Mouse (Mus musculus): ENCODE measurements around the gene Dock6.

Gene Dock6

GRCm38 (mm10) chr9:21847425-21847824, 5.0 kb downstream of the Dock6 start:
- no peak for DNase-seq (ENCODE audit: low spot score in 2 of 2)

- DNase-seq (ENCODE audit: low spot score in 2 of 2), result no peak
Measured at GRCm38 (mm10) chr9:21846755-21847341, 5.6 kb downstream of the Dock6 start.

GRCm38 (mm10) chr9:21845381-21846080, 6.9 kb downstream of the Dock6 start:
- DNase-seq (ENCODE audit: low spot score in 2 of 2), result no peak

- no peak for DNase-seq (ENCODE audit: low spot score in 2 of 2)
Measured at GRCm38 (mm10) chr9:21843086-21843485, 9.3 kb downstream of the Dock6 start.

DNA sequence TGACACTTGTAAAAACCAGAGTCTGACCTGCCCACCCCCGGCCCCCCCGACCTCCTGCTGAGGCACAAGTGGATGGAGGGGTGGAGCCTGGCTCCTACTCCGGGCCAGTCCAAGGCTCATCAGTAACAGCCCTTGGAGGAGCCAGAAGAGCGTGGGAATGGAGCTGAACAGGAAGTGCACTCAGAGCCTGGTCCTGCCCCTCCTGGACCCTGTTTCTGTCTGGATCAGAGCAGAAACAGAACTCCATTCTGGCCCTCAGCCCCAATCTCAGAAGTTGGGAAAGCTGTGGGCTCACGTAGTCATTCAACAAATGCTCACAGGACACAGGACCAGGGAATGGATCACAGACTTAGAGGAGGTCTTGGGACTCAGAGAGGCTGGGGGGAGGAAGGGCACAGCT, 10.0 kb downstream of the Dock6 start:
- peak in 1 of 2 experiments; percentile 33 for DNase-seq (ENCODE audit: low spot score in 2 of 2)

DNA sequence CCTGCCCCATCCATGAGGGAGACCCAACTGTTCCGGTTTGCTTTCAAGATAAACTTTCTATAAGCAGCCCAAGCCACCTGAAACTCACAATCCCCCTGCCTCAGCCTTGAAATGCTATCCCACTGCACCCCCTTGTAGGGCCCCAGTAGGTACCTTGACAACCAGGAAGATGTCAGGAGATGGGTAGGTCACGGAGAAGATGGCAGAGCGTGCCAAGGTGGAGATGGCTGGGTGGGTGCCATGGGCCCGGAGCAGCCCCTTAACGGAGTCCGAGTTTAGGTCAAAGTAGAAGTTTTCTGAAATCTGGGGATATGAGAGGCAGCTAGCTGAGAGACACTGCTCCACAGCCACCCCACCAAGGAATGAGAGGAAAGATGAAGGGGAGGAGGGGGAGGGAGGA, 11.1 kb downstream of the Dock6 start:
- no peak for DNase-seq (ENCODE audit: low spot score in 2 of 2)

- no peak for DNase-seq (ENCODE audit: low spot score in 2 of 2)
Measured at GRCm38 (mm10) chr9:21840115-21840787, 12.2 kb downstream of the Dock6 start.

GRCm38 (mm10) chr9:21837690-21838089, 14.7 kb downstream of the Dock6 start:
- no peak for DNase-seq (ENCODE audit: low spot score in 2 of 2)

DNA sequence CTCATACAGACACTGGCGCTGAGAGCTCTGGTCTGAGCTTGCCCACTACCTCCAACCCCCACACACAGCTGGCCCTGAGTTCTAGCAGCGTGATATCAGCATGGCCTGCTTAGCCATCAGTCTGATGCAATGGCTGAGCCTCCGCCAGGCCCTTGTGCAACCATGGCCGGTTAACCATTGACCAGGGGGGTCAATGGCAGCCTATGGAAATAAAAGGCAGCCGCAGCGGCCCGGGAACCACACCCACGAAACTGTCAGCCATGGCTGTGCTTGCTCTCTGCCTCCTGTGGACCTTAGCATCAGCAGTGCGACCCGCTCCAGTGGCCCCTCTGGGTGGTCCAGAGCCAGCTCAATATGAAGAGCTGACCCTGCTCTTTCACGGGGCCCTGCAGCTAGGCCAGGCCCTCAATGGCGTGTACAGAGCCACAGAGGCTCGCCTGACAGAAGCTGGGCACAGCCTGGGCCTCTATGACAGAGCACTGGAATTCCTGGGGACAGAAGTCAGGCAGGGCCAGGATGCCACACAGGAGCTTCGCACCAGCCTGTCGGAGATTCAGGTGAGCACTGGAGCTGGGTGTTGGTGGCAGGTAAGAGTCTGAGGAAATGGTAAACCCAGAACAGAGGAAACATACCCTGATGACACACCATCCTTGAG, 17.1 kb downstream of the Dock6 start, which contains the start of gene Angptl8:
TSS of gene Angptl8 (plus strand) at position 253 of the 655 bp plus-strand sequence.
- peak in 1 of 2 experiments; percentile 66 for DNase-seq (ENCODE audit: low spot score in 2 of 2)

DNA sequence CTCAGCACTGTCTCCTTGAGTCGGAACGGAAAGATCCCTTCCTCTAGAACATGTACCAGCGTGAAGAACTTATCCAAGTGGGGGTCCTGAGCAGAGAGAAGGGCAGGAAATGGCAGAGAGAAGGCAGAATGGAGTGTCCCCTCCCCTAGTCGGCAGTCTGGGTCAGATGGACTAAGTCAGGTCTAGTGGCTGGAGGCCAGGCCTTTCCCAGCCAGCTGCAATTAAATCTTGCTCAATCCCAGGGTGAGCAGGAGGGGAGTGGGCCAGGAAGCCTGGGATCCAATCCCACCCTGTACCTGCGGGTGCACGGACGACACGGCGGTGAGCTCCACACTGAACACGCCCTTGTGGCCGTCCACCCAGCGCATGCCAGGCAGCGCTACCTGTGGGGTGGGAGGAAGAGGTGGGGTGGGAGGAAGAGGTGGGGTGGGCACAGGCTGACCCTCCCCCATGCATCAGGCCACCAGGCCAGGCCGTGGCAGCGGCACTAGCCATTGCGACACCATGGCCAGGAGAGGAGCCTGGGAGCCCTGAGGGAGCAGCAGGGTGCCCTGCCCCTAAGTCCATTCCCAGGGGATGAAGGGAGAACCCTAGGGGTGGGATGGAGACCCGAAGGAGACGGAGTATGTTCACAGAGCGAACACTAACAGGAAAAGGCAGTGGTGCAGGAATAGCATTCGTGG, 20.7 kb downstream of the Dock6 start:
- DNase-seq (ENCODE audit: low spot score in 2 of 2), result no peak

- no peak for DNase-seq (ENCODE audit: low spot score in 2 of 2)
Measured at GRCm38 (mm10) chr9:21830936-21831335, 21.5 kb downstream of the Dock6 start.

DNA sequence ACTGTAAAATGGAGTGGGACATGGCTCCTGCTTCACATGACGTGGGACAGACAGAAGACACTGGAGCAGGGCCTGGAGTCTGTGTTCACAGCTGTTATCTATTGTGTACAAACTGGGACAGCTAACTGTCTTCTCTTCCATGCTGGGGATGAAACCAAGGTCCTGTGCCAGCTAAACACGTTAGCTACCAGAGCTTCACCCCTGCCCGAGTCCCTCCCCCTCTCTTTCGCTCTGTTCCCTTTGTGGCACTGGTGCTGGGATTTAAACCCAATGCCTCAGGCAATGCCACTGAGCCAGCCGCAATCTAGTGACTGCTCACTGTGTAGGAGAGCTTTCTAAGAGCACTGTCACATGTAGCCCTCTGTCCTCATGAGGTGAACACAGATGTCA, 22.0 kb downstream of the Dock6 start:
- no peak for DNase-seq (ENCODE audit: low spot score in 2 of 2)

DNA sequence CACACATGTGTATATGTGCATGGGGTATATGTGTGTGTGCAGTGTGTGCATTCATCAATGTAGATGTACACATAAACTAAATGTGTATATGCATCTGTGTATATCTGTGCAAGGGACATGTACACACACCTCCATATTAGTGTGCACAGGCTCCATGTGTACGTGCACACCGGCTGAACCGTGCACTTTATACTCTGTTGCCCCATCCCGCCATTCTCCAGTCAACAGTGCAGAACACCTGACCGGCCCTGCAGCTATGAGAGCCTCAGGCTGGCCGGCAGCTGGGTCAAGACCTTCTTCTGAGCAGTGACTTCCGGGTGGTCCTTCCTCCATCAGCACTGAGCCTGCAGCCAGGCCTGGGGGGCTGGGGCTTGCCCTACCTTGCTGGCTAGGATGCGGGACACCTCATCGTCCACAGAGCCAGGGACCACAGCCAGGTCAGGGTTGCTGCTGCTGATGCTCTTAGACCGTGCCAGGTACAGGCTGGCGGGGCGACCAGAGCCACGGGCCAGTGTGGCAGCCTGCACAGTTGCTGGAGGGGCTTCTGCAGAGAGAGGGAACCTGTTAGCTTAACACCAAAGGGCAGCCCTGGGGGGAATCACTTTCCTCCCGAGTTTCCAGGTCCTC, 22.5 kb downstream of the Dock6 start:
- DNase-seq (ENCODE audit: low spot score in 2 of 2), result no peak

GRCm38 (mm10) chr9:21824366-21824765, 28.1 kb downstream of the Dock6 start:
- no peak for DNase-seq (ENCODE audit: low spot score in 2 of 2)

DNA sequence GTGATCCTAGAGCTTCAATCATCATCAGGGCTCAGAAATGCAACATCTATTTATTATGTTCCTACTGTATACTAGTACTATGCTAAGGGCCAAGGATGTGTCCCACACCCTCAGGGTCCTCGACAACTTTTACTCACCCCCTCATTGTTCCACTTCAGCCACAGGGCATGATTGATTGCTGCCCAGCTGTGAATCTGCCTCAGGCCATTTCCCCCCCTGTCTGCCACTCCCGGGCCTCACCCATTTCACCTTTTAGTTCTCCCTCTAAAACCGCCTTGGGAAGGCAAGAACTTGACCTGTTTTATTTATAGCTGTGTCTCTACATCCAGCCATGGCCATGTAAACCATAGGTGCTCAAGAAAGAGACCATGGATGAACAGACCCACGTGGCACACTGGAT, 28.5 kb downstream of the Dock6 start:
- DNase-seq (ENCODE audit: low spot score in 2 of 2), result no peak

GRCm38 (mm10) chr9:21822686-21823085, 29.7 kb downstream of the Dock6 start:
- no peak for DNase-seq (ENCODE audit: low spot score in 2 of 2)

GRCm38 (mm10) chr9:21820183-21820582, 32.3 kb downstream of the Dock6 start:
- no peak for DNase-seq (ENCODE audit: low spot score in 2 of 2)

GRCm38 (mm10) chr9:21819181-21819729, 33.2 kb downstream of the Dock6 start:
- DNase-seq (ENCODE audit: low spot score in 2 of 2), result no peak

GRCm38 (mm10) chr9:21818561-21818960, 33.9 kb downstream of the Dock6 start:
- no peak for DNase-seq (ENCODE audit: low spot score in 2 of 2)

- DNase-seq (ENCODE audit: low spot score in 2 of 2), result no peak
Measured at GRCm38 (mm10) chr9:21818125-21818524, 34.3 kb downstream of the Dock6 start.

DNA sequence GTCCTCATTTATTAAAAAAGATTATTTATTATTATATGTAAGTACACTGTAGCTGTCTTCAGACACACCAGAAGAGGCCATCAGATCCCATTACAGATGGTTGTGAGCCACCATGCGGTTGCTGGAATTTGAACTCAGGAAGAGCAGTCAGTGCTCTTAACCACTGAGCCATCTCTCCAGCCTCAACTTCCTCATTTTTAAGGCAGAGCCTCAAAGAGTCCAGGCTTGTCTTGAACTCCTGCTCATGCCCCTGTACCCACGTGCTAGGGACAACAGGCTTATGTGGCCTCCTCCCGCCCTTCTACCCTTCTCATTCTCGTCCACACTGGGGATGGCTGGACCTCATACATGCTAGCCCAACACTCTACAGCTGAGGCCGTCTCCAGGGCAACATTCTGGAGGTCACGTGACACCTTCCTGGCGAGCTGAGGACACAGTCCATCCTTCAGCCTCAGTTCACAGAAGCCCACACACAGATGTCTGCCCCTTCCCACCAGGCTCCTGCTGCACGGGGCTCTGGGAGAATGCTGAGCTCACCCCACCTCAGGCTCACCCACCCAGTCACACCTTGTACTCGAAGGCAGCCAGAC, 35.6 kb downstream of the Dock6 start:
- DNase-seq (ENCODE audit: low spot score in 2 of 2), result no peak

All from urinary bladder, adult 18-20 months (tissue).